Mouse (Mus musculus): ENCODE measurements at regions not wholly inside any gene's neighbourhood (a gene's known extent, or its start where the extent isn't known, plus 50 kb on each side); places are given as distances from the start of the nearest gene placed in this dataset.
A peak's percentile ranks its signal among the peaks of the same experiment; 100 is the strongest.
"Not testable (repeated sequence)": the region's sequence is repeated elsewhere in the genome, so short reads cannot be mapped to it uniquely, and the experiment has no call there.

DNA sequence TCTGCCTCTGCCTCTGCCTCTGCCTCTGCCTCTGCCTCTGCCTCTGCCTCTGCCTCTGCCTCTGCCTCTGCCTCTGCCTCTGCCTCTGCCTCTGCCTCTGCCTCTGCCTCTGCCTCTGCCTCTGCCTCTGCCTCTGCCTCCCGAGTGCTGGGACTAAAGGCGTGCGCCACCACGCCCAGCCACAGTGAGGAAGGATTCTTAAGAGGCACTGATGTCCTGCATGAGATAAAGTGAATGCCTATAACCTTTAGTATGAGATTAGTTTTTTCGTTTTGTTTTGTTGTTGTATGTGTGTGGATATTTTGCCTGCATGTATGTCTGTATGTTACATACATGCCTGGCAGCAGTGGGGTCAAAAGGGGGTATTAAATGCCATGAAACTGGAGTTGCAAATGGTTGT, 63.2 kb downstream of the Hlx start:
- not testable (repeated sequence) for DNase-seq

DNA sequence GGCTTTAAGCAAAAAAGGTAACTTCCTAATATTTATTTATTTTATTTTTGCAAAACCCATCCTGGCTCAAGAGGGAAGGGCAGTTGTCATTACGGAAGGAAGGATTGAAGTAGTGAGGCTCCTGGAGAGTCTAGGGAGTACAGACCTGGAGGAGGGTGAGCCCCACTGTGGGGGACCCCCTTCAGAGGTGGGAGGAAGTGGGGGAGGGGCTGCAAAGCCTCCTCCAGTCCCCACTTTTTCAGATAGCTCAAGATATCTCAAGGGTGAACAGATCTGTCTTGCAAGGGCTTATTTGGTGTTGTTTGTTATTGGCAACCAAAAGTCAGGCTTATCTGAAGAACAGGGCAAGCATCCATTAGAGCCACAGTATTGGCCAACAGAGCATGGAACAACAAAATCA, 64.0 kb downstream of the Hlx start:
- no peak for DNase-seq

DNA sequence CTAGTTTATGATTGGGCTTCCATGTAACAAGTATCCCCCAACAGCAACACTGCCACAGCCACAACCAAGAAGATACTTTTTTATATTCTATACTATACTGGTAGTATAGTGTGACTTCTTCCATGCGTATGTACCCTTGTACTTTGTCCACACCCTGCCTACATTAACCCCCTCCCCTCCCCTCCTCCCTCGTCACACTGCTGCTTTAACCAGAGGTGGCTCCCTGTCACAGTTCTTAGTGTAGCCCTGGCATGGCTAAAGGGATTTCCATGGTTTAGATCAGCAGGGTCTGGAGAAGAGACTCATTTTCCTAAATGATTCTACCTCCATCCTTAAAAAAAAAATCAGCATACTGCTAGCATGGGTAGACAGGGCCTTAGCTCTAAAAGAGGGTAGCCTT, 64.4 kb downstream of the Hlx start:
- DNase-seq: no peak

DNA sequence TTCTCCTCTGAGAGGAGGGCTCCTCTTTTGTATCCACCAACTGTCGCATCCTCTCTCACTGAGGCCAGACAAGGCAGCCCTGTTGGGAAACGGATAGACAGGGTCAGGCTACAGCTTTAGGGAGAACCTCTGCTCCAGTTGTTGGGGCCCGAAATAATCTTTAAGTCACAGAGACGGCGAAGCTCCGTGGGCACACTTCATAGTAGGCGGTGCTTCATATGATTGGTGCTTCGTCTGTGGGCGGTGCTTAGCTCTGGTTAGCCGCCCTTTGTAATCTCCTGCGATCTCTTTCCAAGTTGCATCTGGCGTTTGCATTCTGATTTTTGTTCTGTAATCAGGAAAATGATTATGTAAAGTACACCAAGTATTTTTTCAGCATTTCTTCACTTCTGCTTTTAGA, 67.2 kb downstream of the Hlx start:
- DNase-seq: no peak

DNA sequence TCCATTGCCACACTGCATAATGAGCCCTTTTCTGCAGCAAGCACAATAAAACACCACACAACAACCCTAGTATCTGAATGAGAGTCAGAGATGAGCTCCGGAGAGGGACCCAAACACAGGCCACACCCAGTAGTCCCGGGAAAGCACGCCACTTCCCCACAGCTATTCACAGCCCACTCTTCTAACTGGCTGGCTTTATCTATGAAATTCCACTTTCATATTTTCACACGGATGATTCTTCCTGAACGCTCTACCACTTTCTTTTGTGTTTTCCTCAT, 68.4 kb downstream of the Hlx start:
- no peak for DNase-seq

DNA sequence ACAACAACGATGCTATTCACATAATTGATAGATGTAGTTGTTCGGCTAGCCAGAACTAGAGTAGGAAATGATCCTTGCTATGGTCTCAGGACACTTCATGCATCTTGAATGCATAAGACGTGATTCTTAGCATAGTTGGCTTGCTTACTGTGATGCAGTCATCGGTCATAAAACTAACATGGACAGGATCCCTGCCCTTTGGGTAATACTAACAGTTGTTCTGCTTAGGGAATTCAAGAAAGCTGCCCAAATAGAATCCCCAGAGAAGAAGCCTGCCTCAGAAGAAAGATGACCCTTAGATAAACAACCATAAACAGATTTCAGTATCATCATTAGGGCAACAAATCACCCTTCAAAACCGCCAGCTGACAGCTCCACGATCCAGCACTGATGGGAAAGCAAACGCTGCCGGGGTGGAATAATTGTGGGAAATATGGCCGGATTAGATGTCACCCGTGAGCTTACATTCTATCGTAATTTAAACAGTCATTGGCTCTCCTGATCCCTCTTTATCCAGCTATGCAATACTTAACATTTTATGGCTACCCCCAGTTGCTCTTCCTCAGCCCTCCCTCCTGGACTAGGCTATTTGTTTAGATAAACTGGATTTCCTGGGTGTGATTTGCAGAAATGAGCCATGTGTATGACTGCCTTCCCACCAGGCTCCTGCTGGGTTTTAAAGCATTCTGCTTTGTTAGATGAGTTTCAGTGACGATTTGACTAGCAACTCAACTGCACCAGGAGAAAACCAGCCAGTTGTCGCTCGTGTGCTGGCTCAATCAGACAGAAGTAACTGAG, 68.9 kb downstream of the Hlx start:
- no peak for DNase-seq

DNA sequence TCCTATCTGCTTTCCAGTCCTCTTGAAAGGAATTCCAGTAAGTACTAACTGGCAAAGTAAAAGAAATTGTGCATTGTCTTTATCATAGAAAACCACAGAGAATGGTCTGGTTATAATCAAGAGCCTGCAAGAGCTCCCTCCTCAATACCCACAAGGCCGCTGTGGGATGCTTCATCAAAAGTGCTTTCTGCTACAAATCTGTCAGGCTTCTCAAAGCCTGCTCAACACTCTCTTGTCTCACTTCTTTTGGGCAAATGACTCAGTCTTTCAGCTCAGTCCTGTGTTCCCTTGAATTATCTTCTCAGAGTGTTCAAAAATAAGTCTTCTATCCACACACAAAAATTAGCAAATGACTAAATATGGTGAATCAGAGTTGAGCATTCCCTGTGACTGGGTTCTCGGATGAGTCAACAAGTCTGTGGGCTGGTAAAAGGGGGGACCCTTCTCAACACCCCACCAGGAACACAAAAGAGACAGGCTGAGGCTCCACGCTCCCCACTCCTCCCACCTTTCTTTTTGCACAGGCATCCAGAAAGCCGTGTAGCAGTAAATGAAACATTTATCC, 81.8 kb downstream of the Hlx start:
- peak; percentile 57 for DNase-seq

DNA sequence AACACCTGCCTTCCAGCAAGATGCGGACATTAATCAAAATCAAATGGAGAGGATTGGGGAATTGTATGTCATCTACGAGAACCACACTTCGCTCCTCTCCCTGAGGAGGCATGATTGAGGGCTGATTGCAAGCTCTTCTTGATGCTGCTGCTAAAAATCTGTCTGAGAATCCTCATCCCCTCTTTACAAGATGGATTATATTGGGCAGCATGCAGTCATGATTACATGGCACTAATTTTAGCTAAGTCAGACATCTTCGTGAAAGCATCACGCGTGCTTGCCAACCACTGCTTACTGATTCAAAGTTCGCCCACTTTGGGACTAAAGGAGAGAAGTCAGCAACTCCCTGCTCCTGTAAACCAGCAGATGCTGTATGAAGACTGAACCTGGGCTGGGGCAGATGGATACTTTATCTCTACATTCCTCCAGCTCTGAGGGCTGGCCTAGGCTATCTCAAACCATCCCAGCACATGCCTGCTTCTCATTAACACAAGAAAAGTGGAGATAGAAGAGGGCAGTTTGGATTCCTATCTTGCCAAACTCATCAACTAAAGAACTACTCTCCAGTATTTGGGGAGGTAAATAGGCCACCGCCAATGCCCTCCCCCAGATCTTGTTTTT, 84.4 kb downstream of the Hlx start:
- DNase-seq: no peak

DNA sequence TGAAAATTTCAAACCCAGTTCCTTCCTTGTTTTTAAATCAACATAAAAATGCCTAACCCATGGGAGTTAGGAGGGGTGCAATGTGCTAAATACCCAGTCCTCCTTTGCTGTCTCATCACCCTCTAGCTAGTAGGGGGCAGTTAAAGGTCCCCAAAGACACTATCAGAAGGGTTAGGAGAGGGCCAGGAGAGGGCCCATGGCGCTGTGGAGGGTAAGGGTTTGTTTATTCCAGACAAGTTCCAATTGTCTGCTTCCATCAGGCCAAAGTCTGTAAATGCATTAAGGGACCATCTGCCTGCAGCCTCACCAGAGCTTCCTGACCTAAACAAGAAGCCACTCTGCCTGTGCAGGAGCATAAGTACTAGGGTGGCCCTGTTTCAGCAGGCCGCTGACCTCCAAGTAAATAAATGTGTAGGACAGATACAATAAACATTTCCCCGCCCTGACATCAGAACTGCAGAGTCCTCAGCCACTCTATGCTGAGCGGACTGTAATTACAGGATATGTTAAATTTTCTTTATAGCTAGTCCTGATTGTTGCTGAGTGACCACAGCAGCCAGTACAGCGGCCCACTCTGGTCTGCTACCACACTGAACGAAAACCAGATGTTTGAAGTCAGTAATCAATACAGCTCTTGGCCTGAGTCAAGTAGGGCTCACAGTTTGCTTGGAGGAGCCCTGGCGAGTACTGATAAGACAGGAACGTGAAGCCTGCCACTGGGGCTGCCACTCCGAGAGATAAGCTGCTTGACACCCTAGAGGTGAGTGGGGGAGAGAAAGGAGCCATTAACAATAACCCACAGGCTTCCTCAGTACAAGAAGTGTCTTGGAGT, 87.4 kb downstream of the Hlx start:
- DNase-seq: no peak

DNA sequence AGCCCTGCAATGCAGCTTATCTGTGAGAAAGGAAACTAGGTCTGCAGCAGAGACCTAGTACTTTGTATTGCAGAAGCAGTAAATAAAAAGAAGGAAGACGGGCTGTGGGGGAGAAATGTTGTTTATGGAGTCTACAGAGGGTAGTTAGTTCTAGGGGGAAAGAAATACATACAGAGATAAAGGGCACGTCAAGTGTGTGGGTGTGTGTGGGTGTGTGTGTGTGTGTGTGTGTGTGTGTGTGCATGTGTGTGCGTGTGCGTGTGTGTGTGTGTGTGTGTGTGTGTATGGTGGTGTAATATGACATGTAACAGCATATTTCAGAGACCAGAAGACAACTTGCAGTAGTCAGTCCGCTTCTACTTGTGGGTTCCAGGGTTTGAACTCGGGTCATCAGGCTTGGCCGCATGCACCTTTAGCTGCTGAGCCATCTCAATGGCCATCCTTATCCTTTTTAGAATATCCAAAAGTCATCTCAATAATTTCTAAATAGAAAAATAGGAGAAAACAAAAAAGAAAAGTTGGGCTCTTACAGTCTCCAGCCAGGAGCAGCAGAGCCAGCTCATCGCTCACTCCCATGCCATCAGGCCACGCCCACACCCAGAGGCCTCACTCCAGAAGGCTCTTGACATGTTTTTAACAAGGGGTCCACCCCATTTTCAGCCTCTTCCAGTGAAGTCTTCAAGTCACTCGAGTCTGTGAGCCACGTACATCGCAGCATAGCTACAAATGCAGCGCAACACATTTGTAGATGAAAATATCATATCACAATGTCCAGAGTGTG, 101.5 kb downstream of the Hlx start:
- DNase-seq: no peak

DNA sequence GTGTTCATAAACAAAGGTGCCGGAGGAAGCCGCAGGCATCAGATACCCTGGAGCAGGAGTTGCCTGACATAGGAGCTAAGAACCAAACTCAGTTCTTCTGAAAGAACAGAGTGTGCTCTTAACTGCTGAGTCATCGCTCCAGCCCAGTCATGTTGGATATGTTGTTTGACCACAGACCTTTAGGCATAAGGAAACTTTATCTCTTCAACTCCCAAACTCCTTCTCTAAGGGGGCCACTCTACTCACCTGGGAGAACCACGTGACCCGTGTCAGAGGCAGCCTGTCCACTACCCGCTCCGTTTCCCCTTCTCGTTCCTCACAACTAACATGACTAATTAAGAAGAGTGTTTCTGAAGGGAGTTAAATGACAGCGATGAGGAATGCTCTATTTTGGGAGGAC, 103.2 kb downstream of the Hlx start:
- no peak for DNase-seq

DNA sequence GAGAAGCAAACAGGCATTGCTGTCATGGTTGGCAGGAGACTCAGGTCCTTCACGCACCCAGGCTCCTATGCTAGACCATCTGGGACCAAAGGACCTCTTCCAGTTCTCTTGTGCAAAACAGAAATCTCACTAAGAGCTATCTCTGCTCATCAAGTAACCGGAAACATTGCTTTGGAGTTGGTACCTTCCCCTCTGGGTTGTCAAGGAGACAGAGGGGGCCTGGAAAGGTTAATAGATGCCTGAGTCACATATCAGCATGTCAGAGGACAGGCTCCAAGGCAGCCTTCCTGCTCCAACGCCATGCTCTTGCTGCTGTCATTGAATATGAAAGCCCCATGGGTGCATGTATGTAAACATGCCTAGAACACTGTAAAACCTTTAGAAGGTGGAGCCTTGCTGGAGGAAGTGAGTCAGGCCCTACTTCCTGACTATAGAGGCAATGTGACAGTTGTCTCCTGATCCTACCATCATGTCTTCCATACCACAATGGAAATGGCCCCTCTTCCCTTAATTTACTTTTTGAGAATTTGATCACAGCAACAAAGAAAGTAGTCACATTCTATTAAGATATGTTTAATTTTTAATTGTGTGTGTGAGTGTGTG, 103.8 kb downstream of the Hlx start:
- DNase-seq: no peak

DNA sequence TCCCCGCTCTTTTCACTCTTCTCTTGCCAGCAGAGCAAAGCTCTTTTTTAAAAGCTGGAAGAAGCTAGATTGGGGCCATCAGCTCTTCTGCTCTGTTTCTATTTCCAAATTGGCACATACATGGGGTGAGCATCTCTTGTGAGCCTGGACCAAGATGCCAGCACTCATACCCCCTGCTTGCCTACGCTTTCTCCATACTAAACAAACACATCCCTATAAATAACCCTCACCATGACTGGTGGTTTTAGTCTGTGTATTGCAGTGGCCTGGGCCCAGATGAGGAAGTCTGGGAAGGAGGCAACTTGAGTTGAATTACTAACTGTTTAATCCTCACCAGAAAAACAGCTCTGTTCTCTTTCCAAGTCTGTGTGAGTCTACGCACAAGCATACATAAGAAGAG, 110.0 kb downstream of the Hlx start:
- DNase-seq: no peak

DNA sequence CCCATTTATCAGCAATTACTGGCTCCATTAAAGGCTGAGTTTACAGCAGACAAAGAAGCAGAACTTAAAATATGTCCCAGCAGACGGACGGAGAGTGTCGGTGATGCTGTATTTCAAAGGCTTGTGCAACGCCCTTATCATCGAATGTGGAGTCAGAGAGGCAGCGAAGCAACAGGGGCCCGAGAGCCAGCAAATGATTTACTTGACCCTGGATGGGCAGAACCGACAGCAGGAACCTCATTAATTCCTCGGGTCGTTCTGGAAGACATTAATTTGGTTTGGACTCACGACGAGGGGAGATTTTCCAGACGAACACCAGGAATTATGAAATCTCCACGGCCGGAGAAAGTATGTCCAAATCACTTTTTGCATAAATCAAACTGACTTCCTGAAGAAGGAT, 110.5 kb downstream of the Hlx start:
- DNase-seq: no peak

DNA sequence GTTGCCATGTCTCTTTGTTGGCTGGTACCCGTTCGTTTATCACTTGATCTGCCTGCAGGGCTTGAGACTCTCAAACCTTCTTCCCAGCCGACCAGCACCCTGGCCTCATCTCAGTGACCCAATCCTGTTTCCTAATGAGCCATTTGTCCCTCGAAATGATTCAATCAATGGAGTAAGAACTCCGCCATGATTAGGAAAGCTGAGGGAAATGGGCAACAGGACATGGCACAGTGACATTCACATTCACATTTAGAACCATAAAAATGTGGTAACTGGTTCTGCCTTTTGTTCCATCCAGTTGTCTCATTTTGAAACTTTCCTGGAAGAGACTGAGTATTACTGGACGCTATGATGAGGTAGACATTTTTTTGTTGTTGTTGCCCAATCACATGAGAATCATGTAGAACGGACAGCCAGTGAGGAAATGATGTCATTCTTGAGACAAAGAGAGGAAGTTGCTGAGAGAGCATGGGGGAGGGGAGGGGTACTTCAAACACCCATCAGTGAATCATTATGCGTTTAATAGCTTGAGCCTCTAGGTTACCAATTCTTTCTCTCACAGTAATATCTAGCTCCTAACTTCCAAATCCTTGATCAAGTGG, 114.5 kb downstream of the Hlx start:
- DNase-seq: no peak

DNA sequence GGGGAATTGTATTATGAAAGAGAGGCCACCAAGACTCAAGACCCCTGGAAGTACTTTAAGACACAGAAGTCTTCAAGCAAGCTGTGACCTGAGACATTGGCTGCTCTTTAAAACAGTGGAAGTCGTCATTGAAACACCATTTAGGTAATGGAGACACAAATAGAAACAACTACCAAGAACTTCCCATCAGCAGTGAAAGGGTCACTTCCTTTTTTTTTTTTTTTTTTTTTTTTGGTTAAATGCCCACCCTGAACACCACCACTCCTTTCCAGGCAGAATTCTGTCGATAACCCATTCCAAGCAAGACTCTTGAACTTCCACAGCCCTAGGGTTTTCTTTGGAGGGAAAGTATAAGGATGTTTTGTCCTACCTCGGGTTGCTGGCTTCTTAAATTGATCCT, 116.4 kb downstream of the Hlx start:
- DNase-seq: no peak

DNA sequence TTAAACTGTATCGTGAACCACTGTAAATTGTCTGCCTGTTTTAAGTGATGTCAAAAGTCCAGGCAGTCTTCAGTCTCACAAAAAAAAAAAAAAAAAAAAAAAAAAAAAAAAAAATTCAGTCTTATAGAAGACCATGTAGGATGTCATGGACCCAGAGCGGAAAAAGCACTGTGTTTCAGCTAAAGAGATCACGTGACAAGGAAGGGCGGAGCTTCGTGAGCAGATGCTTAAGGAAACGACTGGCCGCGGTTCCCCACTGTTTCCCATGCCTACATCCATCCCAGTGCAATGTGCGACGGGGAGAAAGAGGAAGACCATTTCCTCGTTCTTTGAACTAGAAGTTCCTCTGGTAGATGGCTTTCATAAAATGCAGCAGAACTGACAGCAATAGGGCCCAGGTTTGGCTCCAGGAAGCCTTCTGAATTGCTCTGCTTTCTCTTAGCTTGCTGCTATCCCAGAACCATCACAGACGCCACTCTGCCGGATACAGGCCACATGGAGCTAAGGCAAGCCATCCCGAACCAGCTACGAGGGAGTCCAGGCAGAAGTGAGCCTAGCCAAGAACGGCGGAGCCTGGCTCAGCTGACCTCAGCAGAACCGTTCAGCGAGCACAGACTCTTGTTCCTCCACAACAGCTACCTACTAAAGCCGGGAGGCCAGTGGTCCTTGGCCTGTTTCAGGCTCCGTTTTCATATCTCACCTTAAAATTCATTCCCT, 117.6 kb downstream of the Hlx start:
- DNase-seq: no peak

DNA sequence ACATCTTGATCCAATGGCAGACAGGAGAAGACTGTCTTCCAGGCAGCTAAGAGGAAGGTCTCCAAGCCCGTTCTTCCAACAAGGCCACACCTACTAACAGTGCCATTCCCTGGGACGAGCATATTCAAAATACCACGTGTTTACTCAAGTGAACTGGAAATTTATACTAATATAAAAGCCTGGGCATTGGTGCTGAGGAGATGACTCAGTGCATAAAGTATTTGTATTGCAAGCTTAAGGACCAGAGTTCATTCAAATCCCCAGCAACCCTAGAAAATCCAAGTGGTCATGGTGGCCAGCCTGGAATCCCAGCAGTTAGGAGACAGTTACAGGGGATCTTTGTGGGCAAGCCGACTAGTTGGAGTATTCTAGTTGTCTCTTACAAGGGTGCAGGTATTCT, 119.5 kb downstream of the Hlx start:
- DNase-seq: no peak

DNA sequence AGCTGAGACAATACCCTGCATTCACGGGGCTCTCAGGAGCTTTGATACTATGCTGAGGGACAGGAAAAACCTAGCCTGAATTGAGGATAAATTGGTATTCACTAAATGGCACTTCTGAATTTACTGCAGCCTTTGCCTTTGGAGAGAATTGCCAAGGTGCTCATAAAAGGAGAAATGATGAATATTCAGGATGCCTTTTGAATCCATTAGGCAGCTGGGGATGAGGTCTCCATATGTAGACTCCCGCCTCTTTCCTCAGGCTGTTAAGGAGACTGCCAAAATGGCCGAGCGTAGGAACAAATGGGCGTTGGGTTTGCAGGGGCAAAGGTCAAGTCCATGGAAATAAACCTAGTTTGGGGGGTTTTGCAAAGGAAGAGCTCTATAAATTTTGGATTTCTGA, 123.5 kb downstream of the Hlx start:
- DNase-seq: no peak

DNA sequence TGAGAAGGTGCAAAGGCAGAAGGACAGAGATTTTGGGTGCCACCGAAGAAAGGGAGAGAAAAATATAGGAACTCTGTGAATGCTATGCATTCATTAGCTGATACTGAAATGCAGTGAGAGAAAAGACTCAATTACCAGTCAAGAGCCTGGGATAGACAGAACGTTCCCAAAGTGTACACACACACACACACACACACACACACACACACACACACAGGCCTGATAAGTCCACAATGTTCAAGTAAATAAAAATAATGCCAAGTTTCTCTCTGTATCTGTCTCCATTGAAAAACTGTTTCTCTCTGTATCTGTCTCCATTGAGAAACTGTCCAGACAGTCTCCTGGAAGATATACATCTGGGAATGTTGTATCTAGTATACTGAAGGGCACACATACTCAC, 124.1 kb downstream of the Hlx start:
- DNase-seq: no peak

DNA sequence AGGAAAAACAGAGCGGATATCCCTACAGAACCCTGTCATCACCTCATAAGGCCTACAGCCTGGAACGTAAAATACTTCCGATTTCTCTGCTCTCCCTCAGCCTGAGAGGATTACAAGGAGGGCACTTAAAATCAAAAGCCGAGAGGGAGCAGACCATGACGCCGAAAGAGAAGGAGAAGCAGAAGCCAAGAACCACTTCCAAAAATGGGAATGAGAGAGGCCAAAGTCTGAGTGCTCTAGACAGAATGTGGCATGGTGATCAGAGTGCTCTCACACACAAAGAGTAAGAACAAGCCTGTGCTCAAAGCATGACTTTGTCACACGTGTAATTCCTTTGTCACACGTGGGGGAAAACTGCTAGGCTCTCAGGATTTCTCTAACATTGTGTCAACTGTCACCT, 125.9 kb downstream of the Hlx start:
- no peak for DNase-seq

DNA sequence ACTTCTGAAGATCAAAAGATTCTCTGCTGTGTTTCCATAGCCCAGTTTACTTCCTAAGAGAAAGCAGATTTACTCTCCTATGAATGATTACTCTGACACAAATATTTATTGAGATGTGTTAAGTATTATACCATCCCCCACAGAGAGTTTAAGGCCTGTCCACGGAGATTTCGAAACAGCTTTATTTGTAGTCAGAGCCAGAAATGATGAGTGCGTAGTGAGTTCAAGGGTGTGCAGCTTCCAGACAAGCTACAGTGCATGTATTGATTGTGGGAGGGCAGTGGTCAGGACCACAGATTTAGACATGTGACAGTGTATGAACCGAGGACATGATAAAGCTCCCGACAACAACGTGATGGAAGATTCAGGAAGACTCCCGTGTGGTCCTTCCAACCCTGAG, 126.8 kb downstream of the Hlx start:
- DNase-seq: no peak

Measured in right cerebral cortex, adult 18-20 months (tissue).